Mouse (Mus musculus) forebrain, embryonic 15.5 days (tissue): ENCODE measurements around the gene Plcz1. TPM values are rescaled to one million over a fixed set of nuclear protein-coding genes. Genes with fewer than 3 reads are reported as not detected.

Experiments
- polyA plus RNA-seq: library from polyadenylated mRNA; unstranded; fragments of >200 nt; fragmentation: Nextera tagmentation; extraction: Ambion mirVana; gene quantifications from 2 replicates; pipeline ENCODE4 v1.2.1, GENCODE M21; 2015

Plcz1 gene
- polyA plus RNA-seq, 1 experiment from 2014 or later, result 0.25 TPM

Other genes starting within 250 kb of the Plcz1 start
- not detected in 2 replicates for gene Capza3, start 205 bp downstream of the Plcz1 start, polyA plus RNA-seq